Mouse (Mus musculus): ENCODE results near the gene Kctd19. TPM values are rescaled to one million over a fixed set of nuclear protein-coding genes. Genes with fewer than 3 reads are reported as not detected.

The Kctd19 gene
- polyA plus RNA-seq, 1 experiment from 2014 or later: not detected

DNA sequence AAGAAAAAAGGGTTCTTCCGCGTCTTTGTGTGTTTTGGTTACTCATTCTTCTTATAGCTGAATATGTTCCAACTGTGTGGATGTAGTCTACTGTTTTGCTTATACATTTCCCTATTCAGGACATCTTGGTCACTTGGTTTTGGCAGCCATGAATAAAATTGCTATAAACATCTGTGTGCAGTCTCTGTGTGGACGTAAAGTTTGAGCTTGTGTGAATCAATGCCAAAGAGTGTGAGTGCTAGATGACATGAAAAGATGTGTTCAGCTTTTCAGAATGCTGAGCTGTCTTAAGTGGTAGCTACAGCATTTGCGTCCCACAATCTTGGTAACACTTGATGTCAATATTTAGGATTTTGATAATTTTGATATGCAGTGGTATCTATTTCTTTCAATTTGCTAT, 6.5 kb upstream of the Kctd19 start:
- Histone ChIP-seq H3K27ac (replicated peaks) (no peak overlapping the region), H3K9ac (no peak overlapping the region), H3K9me3 (replicated peaks) (no peaks in the 10 kb centered on the region), H3K36me3 (no peaks in the 10 kb centered on the region), H3K4me1 (no peaks in the 10 kb centered on the region), H3K27me3 (peaks cover 2% of the 10 kb centered on the region), H3K4me3 (replicated peaks) (no peak overlapping the region), H3K4me2 (replicated peaks) (no peak overlapping the region)
- no peak for ATAC-seq (ENCODE audit: insufficient number of reproducible peaks, low FRiP score, low TSS enrichment, low read depth)
- WGBS: 90% methylated on average over 4 of the region's 4 CpGs

DNA sequence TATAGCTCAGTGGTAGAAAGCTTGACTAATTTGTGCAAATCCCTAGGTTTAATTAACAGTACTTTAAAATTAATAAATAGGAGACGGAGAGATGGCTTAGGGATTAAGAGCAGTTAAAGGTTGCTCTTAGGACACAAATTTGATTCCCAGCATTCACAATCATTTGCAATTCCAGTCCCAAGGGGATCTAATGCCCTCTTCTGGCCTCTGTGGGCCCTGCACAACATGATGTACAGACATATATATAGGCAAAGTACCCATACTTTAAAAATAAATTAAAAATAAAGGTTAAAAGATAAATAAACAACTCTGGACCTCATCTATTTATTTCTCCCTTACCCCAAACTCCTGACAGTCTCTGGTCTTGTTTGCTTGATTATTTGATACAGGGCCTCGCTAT, 5.7 kb upstream of the Kctd19 start:
- H3K4me2 ChIP-seq (replicated peaks): no peak overlapping the region
- no peak overlapping the region for H3K27ac ChIP-seq (replicated peaks)
- WGBS: 72% methylated on average over 2 of the region's 2 CpGs

DNA sequence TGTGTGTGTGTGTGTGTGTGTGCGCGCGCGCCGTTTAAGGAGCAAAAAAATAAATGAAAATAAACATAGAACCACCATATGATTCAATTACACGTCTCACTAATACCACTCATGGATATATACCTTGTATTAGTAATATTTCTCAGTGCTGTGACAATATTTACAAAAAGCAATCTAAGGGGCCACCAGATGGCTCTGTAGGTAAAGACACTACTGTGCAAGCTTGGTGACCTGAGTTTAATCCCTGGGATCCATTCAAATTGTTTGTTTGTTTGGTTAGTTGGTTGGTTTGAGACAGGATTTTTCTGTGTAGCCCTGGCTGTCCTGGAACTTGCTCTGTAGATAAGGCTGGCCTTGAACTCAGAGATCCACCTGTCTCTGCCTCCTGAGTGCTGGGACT, 3.4 kb downstream of the Kctd19 start:
- Histone ChIP-seq H3K9me3 (replicated peaks) (no peaks in the 10 kb centered on the region), H3K4me1 (peaks cover 5% of the 10 kb centered on the region), H3K4me2 (replicated peaks) (no peak overlapping the region), H3K27ac (replicated peaks) (no peak overlapping the region), H3K4me3 (replicated peaks) (no peak overlapping the region), H3K36me3 (no peaks in the 10 kb centered on the region), H3K9ac (no peak overlapping the region), H3K27me3 (peaks cover 32% of the 10 kb centered on the region)
- 94% methylated on average over 6 of the region's 6 CpGs for WGBS
- ATAC-seq (ENCODE audit: insufficient number of reproducible peaks, low FRiP score, low TSS enrichment, low read depth): no peak

More for the DNA sequence above, 5.7 kb upstream of the Kctd19 start:
- ATAC-seq (ENCODE audit: insufficient number of reproducible peaks, low FRiP score, low TSS enrichment, low read depth): no peak
- Histone ChIP-seq H3K4me1 (no peaks in the 10 kb centered on the region), H3K9ac (no peak overlapping the region), H3K36me3 (no peaks in the 10 kb centered on the region), H3K27me3 (peaks cover 10% of the 10 kb centered on the region), H3K4me3 (replicated peaks) (no peak overlapping the region), H3K9me3 (replicated peaks) (no peaks in the 10 kb centered on the region)

DNA sequence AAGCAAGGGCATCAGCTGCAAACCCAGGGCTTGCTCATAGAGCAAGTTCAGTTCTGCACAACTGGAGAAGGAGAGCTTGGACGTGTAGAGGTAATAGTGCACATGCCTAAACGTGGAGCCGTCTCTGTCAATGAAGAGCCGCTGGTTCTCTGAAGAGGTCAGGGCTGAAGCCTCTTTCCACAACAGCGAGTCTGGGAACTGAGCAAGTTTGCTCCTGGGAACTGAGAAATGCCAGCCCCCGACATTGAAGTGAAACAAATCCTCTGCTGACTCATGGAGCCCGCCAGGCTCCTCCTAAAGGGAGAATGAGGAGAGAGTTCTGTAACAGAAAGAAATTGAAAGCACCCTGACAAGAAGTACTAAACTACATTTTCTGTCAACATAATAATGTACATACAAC, 5.0 kb downstream of the Kctd19 start:
- H3K27ac ChIP-seq (replicated peaks): no peak overlapping the region

DNA sequence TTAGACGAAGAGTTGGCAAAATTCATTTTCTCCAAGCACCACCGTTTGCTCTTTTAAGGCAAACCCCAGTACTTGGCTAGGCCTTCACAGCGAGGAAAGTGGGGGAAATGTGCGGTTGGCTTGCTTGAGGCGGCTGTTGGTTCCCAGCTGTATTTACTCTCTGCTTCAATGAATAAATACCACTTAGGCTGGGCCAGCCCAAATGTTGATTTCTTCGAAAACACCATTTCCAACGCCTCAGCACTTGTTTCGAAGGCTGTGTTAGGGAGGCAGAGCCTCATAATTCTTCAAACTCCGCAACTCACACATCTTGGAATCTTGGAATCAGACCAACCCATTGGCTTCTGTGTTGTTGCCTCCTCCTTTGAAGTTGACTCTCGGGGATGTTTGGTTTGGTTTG, 6.9 kb downstream of the Kctd19 start:
- Histone ChIP-seq H3K4me2 (replicated peaks) (no peak overlapping the region), H3K4me3 (replicated peaks) (no peak overlapping the region), H3K9ac (no peak overlapping the region), H3K4me1 (no peaks in the 10 kb centered on the region; the same call in 1 of the 2 replicates), H3K9me3 (replicated peaks) (no peaks in the 10 kb centered on the region), H3K27ac (replicated peaks) (no peak overlapping the region), H3K27me3 (peaks cover 3% of the 10 kb centered on the region; the same call in 1 of the 2 replicates), H3K36me3 (no peaks in the 10 kb centered on the region)
- 62% methylated on average over 10 of the region's 10 CpGs for WGBS
- no peak for ATAC-seq (ENCODE audit: insufficient number of reproducible peaks, low FRiP score, low TSS enrichment, low read depth)

More for the DNA sequence above, 5.0 kb downstream of the Kctd19 start:
- H3K9ac ChIP-seq: no peak overlapping the region
- H3K36me3 ChIP-seq: no peaks in the 10 kb centered on the region
- H3K9me3 ChIP-seq (replicated peaks): no peaks in the 10 kb centered on the region
- peaks cover 19% of the 10 kb centered on the region for H3K27me3 ChIP-seq
- WGBS: 56% methylated on average over 7 of the region's 7 CpGs
- H3K4me3 ChIP-seq (replicated peaks): no peak overlapping the region
- no peak for ATAC-seq (ENCODE audit: insufficient number of reproducible peaks, low FRiP score, low TSS enrichment, low read depth)
- H3K4me2 ChIP-seq (replicated peaks): no peak overlapping the region
- peaks cover 2% of the 10 kb centered on the region for H3K4me1 ChIP-seq

DNA sequence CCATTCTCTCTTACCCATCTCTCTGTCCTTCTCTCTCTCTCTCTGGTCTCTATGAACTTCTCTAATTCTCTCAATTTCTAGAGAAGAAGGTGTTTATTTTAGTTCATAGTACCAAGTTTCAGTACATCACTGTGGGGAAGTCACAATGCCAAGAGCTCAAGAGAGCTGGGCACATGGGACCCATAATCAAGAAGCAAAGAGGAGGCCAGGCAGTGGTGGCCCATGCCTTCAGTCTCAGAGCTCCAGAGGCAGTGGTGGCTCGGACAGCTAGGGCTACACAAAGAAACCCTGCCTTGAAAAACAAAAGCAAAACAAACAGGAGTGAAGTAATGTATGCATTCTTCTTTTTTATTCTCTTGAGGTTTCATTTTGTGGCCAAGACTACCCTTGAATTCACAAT, 8.8 kb downstream of the Kctd19 start:
- WGBS: 60% methylated on average over 1 of the region's 1 CpGs
- Histone ChIP-seq H3K4me2 (replicated peaks) (no peak overlapping the region), H3K27ac (replicated peaks) (no peak overlapping the region), H3K4me3 (replicated peaks) (no peak overlapping the region), H3K9me3 (replicated peaks) (no peaks in the 10 kb centered on the region), H3K27me3 (no peaks in the 10 kb centered on the region), H3K9ac (no peak overlapping the region), H3K36me3 (no peaks in the 10 kb centered on the region), H3K4me1 (no peaks in the 10 kb centered on the region; the same call in 1 of the 2 replicates)
- no peak for ATAC-seq (ENCODE audit: insufficient number of reproducible peaks, low FRiP score, low TSS enrichment, low read depth)

DNA sequence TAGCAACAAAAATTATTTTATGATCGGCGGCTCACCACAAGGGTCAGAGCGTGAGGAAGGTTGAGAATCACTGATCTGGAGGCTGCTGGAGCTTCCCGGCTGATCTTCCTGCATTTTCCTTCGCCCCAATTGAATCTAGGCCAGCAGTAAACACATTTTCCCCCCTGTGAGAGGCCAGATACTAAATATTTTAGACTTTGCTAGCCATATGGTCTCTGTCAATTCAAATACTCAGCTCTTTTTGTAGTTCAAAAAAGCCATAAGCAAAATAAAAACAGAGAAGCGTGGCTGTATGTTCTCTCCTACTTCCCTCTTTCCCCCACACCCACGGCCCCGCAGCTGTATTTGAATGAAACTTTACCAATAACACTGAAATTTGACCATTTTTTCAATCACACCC, 9.8 kb downstream of the Kctd19 start:
- no peak overlapping the region for H3K27ac ChIP-seq (replicated peaks)
- H3K9me3 ChIP-seq (replicated peaks): no peaks in the 10 kb centered on the region
- H3K4me2 ChIP-seq (replicated peaks): no peak overlapping the region
- no peaks in the 10 kb centered on the region; the same call in 1 of the 2 replicates for H3K4me1 ChIP-seq
- ATAC-seq (ENCODE audit: insufficient number of reproducible peaks, low FRiP score, low TSS enrichment, low read depth): no peak
- WGBS: 75% methylated on average over 8 of the region's 8 CpGs
- no peaks in the 10 kb centered on the region for H3K27me3 ChIP-seq
- H3K36me3 ChIP-seq: no peaks in the 10 kb centered on the region
- no peak overlapping the region for H3K9ac ChIP-seq
- H3K4me3 ChIP-seq (replicated peaks): no peak overlapping the region

DNA sequence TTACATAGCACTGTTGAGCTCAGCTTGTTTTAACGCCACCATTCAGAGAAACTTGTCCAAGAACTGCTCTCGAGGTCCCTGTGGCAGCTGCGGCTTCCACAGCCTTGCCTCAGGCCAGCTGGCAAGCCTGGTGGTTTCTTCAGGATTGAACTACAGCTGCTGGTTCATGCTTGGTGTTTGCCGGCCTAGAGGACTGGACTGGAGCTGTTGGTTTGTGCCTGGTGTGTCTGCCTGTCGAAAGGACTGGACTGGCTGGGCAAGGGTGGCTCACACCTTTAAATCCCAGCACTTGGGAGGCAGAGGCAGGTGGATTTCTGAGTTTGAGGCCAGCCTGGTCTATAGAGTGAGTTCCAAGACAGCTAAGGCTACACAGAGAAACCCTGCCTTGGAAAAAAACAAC, 13.3 kb downstream of the Kctd19 start:
- Histone ChIP-seq H3K9ac (no peak overlapping the region), H3K27ac (replicated peaks) (no peak overlapping the region), H3K9me3 (replicated peaks) (no peaks in the 10 kb centered on the region), H3K27me3 (no peaks in the 10 kb centered on the region; the same call in 1 of the 2 replicates), H3K4me2 (replicated peaks) (no peak overlapping the region), H3K36me3 (no peaks in the 10 kb centered on the region), H3K4me1 (no peaks in the 10 kb centered on the region), H3K4me3 (replicated peaks) (no peak overlapping the region)
- WGBS: 80% methylated on average over 5 of the region's 5 CpGs
- ATAC-seq (ENCODE audit: insufficient number of reproducible peaks, low FRiP score, low TSS enrichment, low read depth): no peak

DNA sequence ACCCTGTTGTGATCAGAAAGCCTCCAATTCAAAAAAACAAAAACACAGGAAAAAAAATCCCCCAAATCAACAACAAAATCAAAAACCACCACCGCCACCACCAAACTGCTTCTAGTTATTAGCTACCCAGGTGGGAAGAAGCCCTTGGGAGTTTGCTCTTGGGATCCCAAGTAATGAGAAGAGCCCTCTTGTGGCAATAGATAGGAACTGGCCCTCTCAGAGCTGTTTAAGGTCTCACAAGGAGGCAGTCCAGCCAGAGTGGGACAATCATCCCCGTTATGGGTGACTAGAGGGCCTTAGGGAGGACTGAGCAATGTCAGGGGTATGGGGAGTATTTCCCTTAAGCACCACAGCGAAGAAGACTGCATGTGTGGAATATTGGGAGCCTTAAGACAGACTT, 15.6 kb downstream of the Kctd19 start:
- H3K4me2 ChIP-seq (replicated peaks): no peak overlapping the region
- no peak overlapping the region for H3K9ac ChIP-seq
- no peak overlapping the region for H3K27ac ChIP-seq (replicated peaks)
- H3K36me3 ChIP-seq: no peaks in the 10 kb centered on the region
- H3K27me3 ChIP-seq: no peaks in the 10 kb centered on the region; the same call in 1 of the 2 replicates
- WGBS: 26% methylated on average over 3 of the region's 3 CpGs
- H3K4me1 ChIP-seq: no peaks in the 10 kb centered on the region
- no peak for ATAC-seq (ENCODE audit: insufficient number of reproducible peaks, low FRiP score, low TSS enrichment, low read depth)
- H3K9me3 ChIP-seq (replicated peaks): no peaks in the 10 kb centered on the region
- no peak overlapping the region for H3K4me3 ChIP-seq (replicated peaks)

DNA sequence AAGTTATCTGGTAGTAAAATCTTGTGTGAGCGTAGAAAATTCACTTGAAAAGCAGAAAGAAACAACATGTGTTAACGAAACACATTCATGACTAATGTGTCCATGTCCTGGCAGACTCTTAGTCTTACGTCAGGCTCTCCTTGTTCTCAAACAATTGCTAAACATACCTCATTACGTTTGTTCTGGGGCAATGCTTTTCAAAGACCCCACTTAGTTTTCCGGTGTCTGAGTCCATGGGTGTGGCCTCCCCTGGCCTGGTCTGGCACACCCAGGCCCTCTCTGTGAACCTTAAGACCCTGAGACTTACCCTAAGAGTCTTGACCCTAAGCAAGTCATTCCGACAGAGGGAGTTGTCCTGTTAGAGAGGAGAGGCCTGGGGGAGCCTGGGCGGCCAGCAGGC, 19.4 kb downstream of the Kctd19 start:
- no peak for ATAC-seq (ENCODE audit: insufficient number of reproducible peaks, low FRiP score, low TSS enrichment, low read depth)
- H3K4me2 ChIP-seq (replicated peaks): no peak overlapping the region
- no peaks in the 10 kb centered on the region for H3K9me3 ChIP-seq (replicated peaks)
- no peak overlapping the region for H3K9ac ChIP-seq
- H3K4me3 ChIP-seq (replicated peaks): no peak overlapping the region
- H3K4me1 ChIP-seq: no peaks in the 10 kb centered on the region
- WGBS: 58% methylated on average over 7 of the region's 7 CpGs
- H3K27me3 ChIP-seq: no peaks in the 10 kb centered on the region; the same call in 1 of the 2 replicates
- H3K36me3 ChIP-seq: no peaks in the 10 kb centered on the region
- H3K27ac ChIP-seq (replicated peaks): no peak overlapping the region

DNA sequence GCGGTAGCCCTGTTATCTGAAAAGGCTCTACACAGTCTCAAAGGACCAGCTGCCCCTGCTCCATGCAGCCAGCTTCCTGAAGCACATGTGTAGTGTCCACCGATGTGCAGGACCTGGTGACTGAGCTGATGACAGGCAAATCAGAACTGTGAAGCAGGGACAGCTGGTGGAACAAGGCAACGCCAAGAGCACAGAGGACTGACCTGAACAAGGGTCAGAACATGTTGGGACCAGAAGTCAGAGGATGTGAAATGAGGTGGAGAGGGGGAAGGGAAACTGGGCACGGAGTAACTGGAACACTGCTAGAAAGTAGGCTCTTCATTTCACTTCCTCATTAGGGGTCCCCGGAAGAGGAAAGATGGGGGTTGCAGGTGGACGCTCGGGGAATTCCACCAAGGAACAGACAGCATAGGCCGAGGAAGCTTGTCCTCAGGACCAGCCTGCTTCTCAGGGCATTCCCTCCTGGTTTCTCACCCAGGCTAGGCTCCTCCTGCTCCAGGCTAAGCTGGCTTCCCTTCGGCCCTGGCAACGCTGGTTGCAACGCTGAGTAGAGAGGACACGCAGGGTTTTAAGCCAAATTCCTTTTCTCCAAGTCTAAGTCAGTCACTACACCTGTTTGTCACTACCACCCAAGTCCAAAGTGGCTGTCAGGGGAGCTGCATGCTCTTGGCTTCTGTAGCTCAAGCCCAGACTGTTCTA, 20.1 kb downstream of the Kctd19 start:
- no peaks in the 10 kb centered on the region for H3K9me3 ChIP-seq (replicated peaks)
- H3K4me3 ChIP-seq (replicated peaks): no peak overlapping the region
- H3K27me3 ChIP-seq: no peaks in the 10 kb centered on the region; the same call in 1 of the 2 replicates
- H3K36me3 ChIP-seq: no peaks in the 10 kb centered on the region
- no peak overlapping the region for H3K9ac ChIP-seq
- WGBS: 79% methylated on average over 12 of the region's 12 CpGs
- no peaks in the 10 kb centered on the region for H3K4me1 ChIP-seq
- no peak overlapping the region for H3K4me2 ChIP-seq (replicated peaks)
- no peak overlapping the region for H3K27ac ChIP-seq (replicated peaks)
- no peak for ATAC-seq (ENCODE audit: insufficient number of reproducible peaks, low FRiP score, low TSS enrichment, low read depth)

DNA sequence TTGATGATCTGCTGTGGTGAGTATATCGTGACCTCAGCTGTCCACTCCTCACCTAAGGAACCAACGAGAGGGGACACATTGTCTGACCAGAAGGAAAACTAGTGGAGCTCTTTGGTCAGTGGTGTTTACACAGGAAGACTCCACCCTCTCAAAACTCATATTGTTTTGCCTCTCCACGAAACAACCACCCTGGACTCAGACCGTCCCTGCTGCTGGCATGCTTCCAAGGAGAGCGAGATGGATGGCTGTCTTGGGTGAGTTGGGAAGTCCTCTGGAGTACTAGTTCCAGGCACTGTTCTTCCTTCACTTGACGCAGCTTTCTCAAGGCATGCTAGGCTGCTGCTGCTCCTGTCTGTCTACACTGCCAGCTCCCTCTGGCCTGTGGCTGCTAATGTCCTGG, 24.2 kb downstream of the Kctd19 start:
- Histone ChIP-seq H3K36me3 (no peaks in the 10 kb centered on the region), H3K4me1 (peaks cover 6% of the 10 kb centered on the region; the same call in 1 of the 2 replicates), H3K27ac (replicated peaks) (no peak overlapping the region), H3K27me3 (no peaks in the 10 kb centered on the region), H3K4me2 (replicated peaks) (no peak overlapping the region), H3K9ac (no peak overlapping the region), H3K9me3 (replicated peaks) (no peaks in the 10 kb centered on the region), H3K4me3 (replicated peaks) (no peak overlapping the region)
- 79% methylated on average over 6 of the region's 6 CpGs for WGBS
- ATAC-seq (ENCODE audit: insufficient number of reproducible peaks, low FRiP score, low TSS enrichment, low read depth): no peak
